Mouse (Mus musculus) forebrain, embryonic 10.5 days (tissue): Measurements from ENCODE around the gene Tnks2. TPM values are rescaled to one million over a fixed set of nuclear protein-coding genes. Genes with fewer than 3 reads are reported as not detected.

Experiments used
- DNase-seq: peaks from one replicate; pipeline ENCODE4 v3.0.0-alpha.2; 2017; ENCODE audit warnings: low spot score; ENCODE audit errors: extremely low spot score
- H3K27ac ChIP-seq: fragments of 300-500 bp; sonication (generic); 2 replicates; pipeline ENCODE4 v1.5.1; 2016; ENCODE audit warnings: mild to moderate bottlenecking
- H3K27me3 ChIP-seq: fragments of 300-500 bp; sonication (generic); 2 replicates; pipeline ENCODE4 v1.6.1; 2016; ENCODE audit warnings: mild to moderate bottlenecking; ENCODE audit not compliant: poor library complexity, severe bottlenecking
- H3K36me3 ChIP-seq: fragments of 300-500 bp; sonication (generic); replicated peaks from 2 replicates; pipeline ENCODE4 v1.6.1; 2016; ENCODE audit warnings: mild to moderate bottlenecking, moderate library complexity
- H3K4me1 ChIP-seq: fragments of 300-500 bp; sonication (generic); 2 replicates; pipeline ENCODE4 v1.6.1; 2016
- H3K4me3 ChIP-seq: fragments of 300-500 bp; sonication (generic); 2 replicates; pipeline ENCODE4 v1.5.1; 2016; ENCODE audit warnings: mild to moderate bottlenecking, moderate library complexity
- H3K9me3 ChIP-seq: fragments of 300-500 bp; sonication (generic); 2 replicates; pipeline ENCODE4 v1.6.1; 2016; ENCODE audit warnings: mild to moderate bottlenecking, moderate library complexity
- WGBS: fragments of 180-500 bp; shearing (Covaris S2); methylation state at CpG from one replicate; pipeline ENCODE4 v1.1.7; 2016; 5-methylcytosine and 5-hydroxymethylcytosine counted together
- polyA plus RNA-seq: library from polyadenylated mRNA; unstranded; fragments of >200 nt; fragmentation: Nextera tagmentation; extraction: Ambion mirVana; gene quantifications from 2 replicates; pipeline ENCODE4 v1.2.1, GENCODE M21; 2016

Tnks2 gene
- polyA plus RNA-seq: 48.5 and 52.5 TPM in 2 replicates

GRCm38 (mm10) chr19:36833788-36834531, at the start of gene Tnks2:
TSS of gene Tnks2 (plus strand) at chr19:36834232.
- no peaks in the 10 kb centered on the region for H3K27me3 ChIP-seq
- H3K36me3 ChIP-seq: peaks cover 12% of the 10 kb centered on the region
- peak within 1 kb of the TSS; percentile 98 for H3K27ac ChIP-seq
- no peaks in the 10 kb centered on the region for H3K9me3 ChIP-seq
- H3K4me3 ChIP-seq: peak within 1 kb of the TSS; percentile 95
- peak; percentile 98 for DNase-seq
- peaks cover 28% of the 10 kb centered on the region for H3K4me1 ChIP-seq
- under 1% methylated on average over 67 of the region's 73 CpGs for WGBS

- Histone ChIP-seq H3K4me3 (no peak overlapping the region), H3K27me3 (no peaks in the 10 kb centered on the region), H3K27ac (no peak overlapping the region), H3K9me3 (no peaks in the 10 kb centered on the region), H3K36me3 (no peaks in the 10 kb centered on the region), H3K4me1 (no peaks in the 10 kb centered on the region)
- no peak for DNase-seq
- WGBS: 86% methylated on average over 17 of the region's 17 CpGs
Measured at GRCm38 (mm10) chr19:36789873-36790733, 43.9 kb upstream of the Tnks2 start.

- WGBS: 87% methylated on average over 8 of the region's 8 CpGs
- Histone ChIP-seq H3K36me3 (no peaks in the 10 kb centered on the region), H3K9me3 (no peaks in the 10 kb centered on the region), H3K27me3 (no peaks in the 10 kb centered on the region), H3K4me1 (no peaks in the 10 kb centered on the region), H3K4me3 (no peak overlapping the region), H3K27ac (no peak overlapping the region)
- DNase-seq: no peak
Measured at GRCm38 (mm10) chr19:36792589-36792988, 41.4 kb upstream of the Tnks2 start.

- no peak overlapping the region for H3K27ac ChIP-seq
- H3K36me3 ChIP-seq: no peaks in the 10 kb centered on the region
- 81% methylated on average over 1 of the region's 1 CpGs for WGBS
- H3K4me1 ChIP-seq: no peaks in the 10 kb centered on the region
- H3K4me3 ChIP-seq: no peak overlapping the region
- H3K27me3 ChIP-seq: no peaks in the 10 kb centered on the region
- H3K9me3 ChIP-seq: no peaks in the 10 kb centered on the region
- no peak for DNase-seq
Measured at GRCm38 (mm10) chr19:36793450-36793849, 40.6 kb upstream of the Tnks2 start.

GRCm38 (mm10) chr19:36794008-36794407, 40.0 kb upstream of the Tnks2 start:
- H3K4me1 ChIP-seq: no peaks in the 10 kb centered on the region
- H3K27ac ChIP-seq: no peak overlapping the region
- H3K36me3 ChIP-seq: no peaks in the 10 kb centered on the region
- no peaks in the 10 kb centered on the region for H3K9me3 ChIP-seq
- WGBS: 93% methylated on average over 4 of the region's 4 CpGs
- no peak for DNase-seq
- H3K27me3 ChIP-seq: no peaks in the 10 kb centered on the region
- no peak overlapping the region for H3K4me3 ChIP-seq

- no peak for DNase-seq
- 81% methylated on average over 3 of the region's 3 CpGs for WGBS
- no peaks in the 10 kb centered on the region for H3K36me3 ChIP-seq
- no peak overlapping the region for H3K27ac ChIP-seq
- no peaks in the 10 kb centered on the region for H3K4me1 ChIP-seq
- no peaks in the 10 kb centered on the region for H3K9me3 ChIP-seq
- no peak overlapping the region for H3K4me3 ChIP-seq
- H3K27me3 ChIP-seq: no peaks in the 10 kb centered on the region
Measured at GRCm38 (mm10) chr19:36795277-36795676, 38.8 kb upstream of the Tnks2 start.

- no peak overlapping the region for H3K4me3 ChIP-seq
- H3K4me1 ChIP-seq: no peaks in the 10 kb centered on the region
- H3K27me3 ChIP-seq: no peaks in the 10 kb centered on the region
- H3K36me3 ChIP-seq: no peaks in the 10 kb centered on the region
- no peaks in the 10 kb centered on the region for H3K9me3 ChIP-seq
- DNase-seq: no peak
- WGBS: 81% methylated on average over 9 of the region's 9 CpGs
- H3K27ac ChIP-seq: no peak overlapping the region
Measured at GRCm38 (mm10) chr19:36796931-36797330, 37.1 kb upstream of the Tnks2 start.

GRCm38 (mm10) chr19:36800288-36800687, 33.7 kb upstream of the Tnks2 start:
- Histone ChIP-seq H3K27me3 (no peaks in the 10 kb centered on the region), H3K9me3 (0 out of 2 replicates have a peak, but pooled peaks cover 3% of the 10 kb centered on the region), H3K27ac (no peak overlapping the region), H3K4me3 (no peak overlapping the region), H3K4me1 (no peaks in the 10 kb centered on the region), H3K36me3 (no peaks in the 10 kb centered on the region)
- no peak for DNase-seq
- 88% methylated on average over 7 of the region's 7 CpGs for WGBS

GRCm38 (mm10) chr19:36801856-36802641, 32.0 kb upstream of the Tnks2 start:
- 0 out of 2 replicates have a peak, but pooled peaks cover 3% of the 10 kb centered on the region for H3K9me3 ChIP-seq
- DNase-seq: no peak
- no peak overlapping the region for H3K4me3 ChIP-seq
- no peaks in the 10 kb centered on the region for H3K27me3 ChIP-seq
- no peak overlapping the region for H3K27ac ChIP-seq
- no peaks in the 10 kb centered on the region for H3K4me1 ChIP-seq
- H3K36me3 ChIP-seq: no peaks in the 10 kb centered on the region
- 83% methylated on average over 9 of the region's 9 CpGs for WGBS

GRCm38 (mm10) chr19:36803403-36803802, 30.6 kb upstream of the Tnks2 start:
- no peak for DNase-seq

GRCm38 (mm10) chr19:36806842-36807241, 27.2 kb upstream of the Tnks2 start:
- no peak overlapping the region for H3K27ac ChIP-seq
- H3K27me3 ChIP-seq: no peaks in the 10 kb centered on the region
- 81% methylated on average over 2 of the region's 2 CpGs for WGBS
- 0 out of 2 replicates have a peak, but pooled peaks cover 3% of the 10 kb centered on the region for H3K9me3 ChIP-seq
- no peaks in the 10 kb centered on the region for H3K36me3 ChIP-seq
- no peak overlapping the region for H3K4me3 ChIP-seq
- peaks cover 4% of the 10 kb centered on the region; the same call in 1 of the 2 replicates for H3K4me1 ChIP-seq
- DNase-seq: no peak

More at GRCm38 (mm10) chr19:36803403-36803802, 30.6 kb upstream of the Tnks2 start:
- no peak overlapping the region for H3K4me3 ChIP-seq
- no peaks in the 10 kb centered on the region for H3K27me3 ChIP-seq
- H3K27ac ChIP-seq: no peak overlapping the region
- no peaks in the 10 kb centered on the region for H3K4me1 ChIP-seq
- 93% methylated on average over 8 of the region's 8 CpGs for WGBS
- H3K9me3 ChIP-seq: 0 out of 2 replicates have a peak, but pooled peaks cover 3% of the 10 kb centered on the region
- H3K36me3 ChIP-seq: no peaks in the 10 kb centered on the region

GRCm38 (mm10) chr19:36808426-36809105, 25.5 kb upstream of the Tnks2 start:
- H3K9me3 ChIP-seq: no peaks in the 10 kb centered on the region
- H3K36me3 ChIP-seq: no peaks in the 10 kb centered on the region
- DNase-seq: no peak
- WGBS: 76% methylated on average over 21 of the region's 21 CpGs
- no peak overlapping the region for H3K4me3 ChIP-seq
- no peak overlapping the region for H3K27ac ChIP-seq
- no peaks in the 10 kb centered on the region for H3K27me3 ChIP-seq
- H3K4me1 ChIP-seq: peaks cover 8% of the 10 kb centered on the region
